Mouse (Mus musculus) forebrain, embryonic 13.5 days (tissue): ENCODE measurements around the gene Bpifb9b. TPM values are rescaled to one million over a fixed set of nuclear protein-coding genes. Genes with fewer than 3 reads are reported as not detected.
"Not testable (repeated sequence)": the region's sequence is repeated elsewhere in the genome, so short reads cannot be mapped to it uniquely, and the experiment has no call there.

ENCODE experiments used
- ATAC-seq: fragments of 200-750 bp; cut with Nextera tagmentation; 2 replicates; pipeline ENCODE4 v1.8.0; 2017
- H3K27ac ChIP-seq: fragments of 300-500 bp; sonication (generic); 2 replicates; pipeline ENCODE4 v1.5.1; 2015; ENCODE audit warnings: inconsistent platforms, mild to moderate bottlenecking, moderate library complexity
- H3K27me3 ChIP-seq: fragments of 300-500 bp; sonication (generic); 2 replicates; pipeline ENCODE4 v1.6.1; 2015; ENCODE audit warnings: mild to moderate bottlenecking, inconsistent platforms
- H3K36me3 ChIP-seq: fragments of 300-500 bp; sonication (generic); 2 replicates; pipeline ENCODE4 v1.6.1; 2015; ENCODE audit warnings: mild to moderate bottlenecking, inconsistent platforms; ENCODE audit not compliant: poor library complexity, severe bottlenecking
- H3K4me1 ChIP-seq: fragments of 300-500 bp; sonication (generic); 2 replicates; pipeline ENCODE4 v1.6.1; 2015; ENCODE audit warnings: inconsistent platforms
- H3K4me2 ChIP-seq: fragments of 300-500 bp; sonication (generic); 2 replicates; pipeline ENCODE4 v1.6.1; 2015; ENCODE audit warnings: inconsistent platforms, mild to moderate bottlenecking, moderate library complexity
- H3K4me3 ChIP-seq: fragments of 300-500 bp; sonication (generic); 2 replicates; pipeline ENCODE4 v1.5.1; 2015; ENCODE audit warnings: mild to moderate bottlenecking, inconsistent platforms
- H3K9ac ChIP-seq: fragments of 300-500 bp; sonication (generic); 2 replicates; pipeline ENCODE4 v1.6.1; 2015; ENCODE audit warnings: mild to moderate bottlenecking, inconsistent platforms
- H3K9me3 ChIP-seq: fragments of 300-500 bp; sonication (generic); replicated peaks from 2 replicates; pipeline ENCODE4 v1.6.1; 2016; ENCODE audit warnings: inconsistent platforms
- WGBS: fragments of 180-500 bp; shearing (Covaris S2); methylation state at CpG from one replicate; pipeline ENCODE4 v1.1.7; 2015; 5-methylcytosine and 5-hydroxymethylcytosine counted together
- polyA plus RNA-seq: library from polyadenylated mRNA; unstranded; fragments of >200 nt; fragmentation: Nextera tagmentation; extraction: Ambion mirVana; gene quantifications from 2 replicates; pipeline ENCODE4 v1.2.1, GENCODE M21; 2015

The Bpifb9b gene
- polyA plus RNA-seq, 1 experiment from 2014 or later: not detected

GRCm38 (mm10) chr2:154339356-154339755 lies 32.3 kb downstream of the Bpifb9b start:
- Histone ChIP-seq H3K4me2 (no peak overlapping the region), H3K27me3 (no peaks in the 10 kb centered on the region), H3K9ac (no peak overlapping the region), H3K9me3 (no peaks in the 10 kb centered on the region), H3K4me3 (no peak overlapping the region), H3K27ac (no peak overlapping the region), H3K4me1 (no peaks in the 10 kb centered on the region), H3K36me3 (peaks cover 32% of the 10 kb centered on the region)
- ATAC-seq: no peak
- WGBS: 78% methylated on average over 2 of the region's 2 CpGs

DNA sequence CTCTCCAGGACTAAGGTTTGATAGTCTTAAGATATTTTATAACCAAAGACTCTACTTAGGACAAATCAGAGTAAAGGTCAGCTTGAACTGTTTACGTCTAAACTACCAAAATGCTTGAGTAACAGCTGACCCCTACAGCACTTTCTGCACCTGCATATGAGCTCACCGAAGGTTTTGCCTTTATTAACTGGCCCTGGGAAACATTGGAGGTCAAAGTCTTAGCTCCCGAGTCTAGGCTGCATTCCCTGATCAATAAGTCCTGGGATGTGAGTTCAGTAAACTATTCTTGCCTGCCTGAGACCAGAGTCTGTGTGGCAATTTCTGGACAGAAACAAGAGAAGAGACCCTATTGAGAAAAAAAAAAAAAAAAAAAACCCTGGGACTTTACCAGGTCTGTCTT lies 41.1 kb downstream of the Bpifb9b start:
- peaks cover 51% of the 10 kb centered on the region for H3K36me3 ChIP-seq
- no peaks in the 10 kb centered on the region for H3K4me1 ChIP-seq
- H3K27me3 ChIP-seq: no peaks in the 10 kb centered on the region
- no peak overlapping the region for H3K4me2 ChIP-seq
- no peak overlapping the region for H3K9ac ChIP-seq
- no peaks in the 10 kb centered on the region for H3K9me3 ChIP-seq
- no peak overlapping the region for H3K4me3 ChIP-seq
- WGBS: 92% methylated on average over 3 of the region's 3 CpGs
- no peak overlapping the region for H3K27ac ChIP-seq
- ATAC-seq: no peak

DNA sequence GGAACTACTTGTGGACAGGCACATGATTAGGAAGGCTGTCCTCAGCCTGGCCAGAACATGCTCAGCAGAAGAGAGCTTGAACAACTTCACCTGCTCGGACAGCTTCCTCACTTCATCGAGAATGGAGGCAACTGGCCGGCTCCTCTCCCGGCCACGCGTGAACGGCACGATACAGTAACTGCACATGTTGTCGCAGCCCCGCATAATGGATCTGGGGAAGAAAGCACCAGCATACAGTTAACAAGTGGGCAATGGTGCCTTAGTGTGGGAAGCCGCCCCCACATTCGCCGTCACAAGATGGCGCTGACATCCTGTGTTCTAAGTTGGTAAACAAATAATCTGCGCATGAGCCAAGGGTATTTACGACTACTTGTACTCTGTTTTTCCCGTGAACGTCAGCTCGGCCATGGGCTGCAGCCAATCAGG lies 47.0 kb downstream of the Bpifb9b start:
- H3K4me1 ChIP-seq, ATAC-seq, H3K27me3 ChIP-seq, H3K9me3 ChIP-seq: not testable (repeated sequence)
- WGBS: 62% methylated on average over 15 of the region's 19 CpGs
- H3K36me3 ChIP-seq: peaks cover 20% of the 10 kb centered on the region
- peak overlapping the region; percentile 35 for H3K4me3 ChIP-seq
- peak overlapping the region; percentile 50 for H3K4me2 ChIP-seq
- 0 out of 2 replicates have a peak overlapping the region, but pooled peaks have one; percentile 10 for H3K27ac ChIP-seq
- peak overlapping the region; percentile 30; the same call in 1 of the 2 replicates for H3K9ac ChIP-seq

DNA sequence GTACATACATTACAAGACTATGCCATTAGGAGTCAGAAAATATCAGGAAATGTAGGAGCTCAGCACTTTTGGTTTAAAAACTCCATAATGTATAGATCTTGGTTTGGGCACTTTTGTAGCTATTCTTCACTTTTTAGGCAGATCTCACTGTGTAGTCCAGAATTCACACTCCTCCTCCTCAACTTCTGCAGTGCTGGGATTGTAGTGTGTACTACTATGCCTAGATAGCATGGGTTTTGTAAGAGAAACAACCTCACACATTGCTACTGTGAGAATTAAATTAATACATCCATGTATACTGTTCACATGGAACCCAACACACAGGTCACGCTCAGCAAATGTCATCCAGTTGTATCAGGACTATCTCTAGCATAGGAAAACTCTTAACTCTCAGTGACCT lies 60.5 kb downstream of the Bpifb9b start:
- H3K4me3 ChIP-seq: no peak overlapping the region
- H3K4me2 ChIP-seq: no peak overlapping the region
- ATAC-seq: no peak
- no peak overlapping the region for H3K27ac ChIP-seq
- H3K9me3 ChIP-seq: no peaks in the 10 kb centered on the region
- 82% methylated on average over 1 of the region's 1 CpGs for WGBS
- H3K4me1 ChIP-seq: peaks cover 4% of the 10 kb centered on the region; the same call in 1 of the 2 replicates
- H3K27me3 ChIP-seq: no peaks in the 10 kb centered on the region
- peaks cover 38% of the 10 kb centered on the region for H3K36me3 ChIP-seq
- no peak overlapping the region for H3K9ac ChIP-seq

Other genes with a start within 250 kb of the Bpifb9b start
- not detected in 2 replicates for gene Bpifa3, start 176.9 kb upstream of the Bpifb9b start, polyA plus RNA-seq
- gene Bpifa1, start 164.3 kb upstream of the Bpifb9b start, polyA plus RNA-seq: not detected in 2 replicates
- not detected in 2 replicates for gene Bpifa5, start 144.6 kb upstream of the Bpifb9b start, polyA plus RNA-seq
- gene Bpifb1, start 116.4 kb upstream of the Bpifb9b start, polyA plus RNA-seq: 0.18 TPM in 1 of 2 replicates, not detected in the other
- gene Bpifb5, start 83.5 kb upstream of the Bpifb9b start, polyA plus RNA-seq: not detected in 2 replicates
- gene Bpifb9a, start 49.4 kb upstream of the Bpifb9b start, polyA plus RNA-seq: not detected in 2 replicates
- 16.0 and 17.4 TPM in 2 replicates for gene Cdk5rap1, start 65.8 kb downstream of the Bpifb9b start, polyA plus RNA-seq
- 3.8 and 4.1 TPM in 2 replicates for gene Snta1, start 100.9 kb downstream of the Bpifb9b start, polyA plus RNA-seq
- 69.4 and 79.1 TPM in 2 replicates for gene Cbfa2t2, start 129.3 kb downstream of the Bpifb9b start, polyA plus RNA-seq
- gene 1700003F12Rik, start 239.9 kb downstream of the Bpifb9b start, polyA plus RNA-seq: 1.4 TPM in 2 replicates
- gene Actl10, start 244.5 kb downstream of the Bpifb9b start, polyA plus RNA-seq: 0.49 and 0.68 TPM in 2 replicates